Mouse (Mus musculus) midbrain, postnatal 0 days (tissue): ENCODE results near the gene Flnb. TPM values are rescaled to one million over a fixed set of nuclear protein-coding genes. Genes with fewer than 3 reads are reported as not detected.

Source experiments
- ATAC-seq: fragments of 200-750 bp; cut with Nextera tagmentation; 2 replicates; pipeline ENCODE4 v1.8.0; 2017; ENCODE audit warnings: moderate number of reproducible peaks, mild to moderate bottlenecking, moderate TSS enrichment, moderate library complexity; ENCODE audit not compliant: low FRiP score
- DNase-seq: peaks from one replicate; pipeline ENCODE4 v3.0.0-alpha.2; 2015; ENCODE audit warnings: low spot score
- H3K27ac ChIP-seq: fragments of 300-500 bp; sonication (generic); 2 replicates; pipeline ENCODE4 v1.5.1; 2014; ENCODE audit warnings: low read depth, mild to moderate bottlenecking, low read length, mixed read lengths
- H3K27me3 ChIP-seq: fragments of 300-500 bp; sonication (generic); 2 replicates; pipeline ENCODE4 v1.6.1; 2014; ENCODE audit warnings: low read length, control low read depth, mixed read lengths; ENCODE audit not compliant: insufficient read depth
- H3K36me3 ChIP-seq: fragments of 300-500 bp; sonication (generic); 2 replicates; pipeline ENCODE4 v1.6.1; 2014; ENCODE audit warnings: low read length, control low read depth, mixed read lengths; ENCODE audit not compliant: insufficient read depth
- H3K4me1 ChIP-seq: fragments of 300-500 bp; sonication (generic); 2 replicates; pipeline ENCODE4 v1.6.1; 2014; ENCODE audit warnings: mild to moderate bottlenecking, control low read depth, antibody characterized with exemption, low read length, mixed read lengths; ENCODE audit not compliant: insufficient read depth
- H3K4me2 ChIP-seq: fragments of 300-500 bp; sonication (generic); 2 replicates; pipeline ENCODE4 v1.6.1; 2014; ENCODE audit warnings: low read depth, mild to moderate bottlenecking, low read length, mixed read lengths; ENCODE audit not compliant: poor library complexity, severe bottlenecking
- H3K4me3 ChIP-seq: fragments of 300-500 bp; sonication (generic); 2 replicates; pipeline ENCODE4 v1.5.1; 2014; ENCODE audit warnings: low read depth, mild to moderate bottlenecking, low read length, moderate library complexity
- H3K9ac ChIP-seq: fragments of 300-500 bp; sonication (generic); replicated peaks from 2 replicates; pipeline ENCODE4 v1.6.1; 2014; ENCODE audit warnings: mild to moderate bottlenecking, low read length, moderate library complexity, mixed read lengths; ENCODE audit not compliant: poor library complexity, severe bottlenecking
- H3K9me3 ChIP-seq: fragments of 300-500 bp; sonication (generic); 2 replicates; pipeline ENCODE4 v1.6.1; 2016; ENCODE audit warnings: low read length, control low read depth
- CTCF ChIP-seq: IDR thresholded peaks from 2 replicates; pipeline ENCODE4 v1.5.1; 2016; ENCODE audit warnings: antibody characterized with exemption, mild to moderate bottlenecking
- WGBS: fragments of 180-500 bp; shearing (Covaris S2); extraction: QIAGEN DNeasy Blood & Tissue Kit; methylation state at CpG from one replicate; pipeline ENCODE4 v1.1.7; 2014; 5-methylcytosine and 5-hydroxymethylcytosine counted together
- polyA plus RNA-seq: library from polyadenylated mRNA; unstranded; fragments of >200 nt; fragmentation: Nextera tagmentation; extraction: Ambion mirVana; gene quantifications from 2 replicates; pipeline ENCODE4 v1.2.1, GENCODE M21; 2015
- total RNA-seq: library from RNA; depleted of rRNA; stranded (reverse); fragments of >200 nt; gene quantifications from 2 replicates; pipeline ENCODE4 v1.2.3, GENCODE M21; 2014

Flnb gene
- total and polyA plus RNA-seq, 2 experiments from 2014 or later = 3.5 to 23.7 TPM

DNA sequence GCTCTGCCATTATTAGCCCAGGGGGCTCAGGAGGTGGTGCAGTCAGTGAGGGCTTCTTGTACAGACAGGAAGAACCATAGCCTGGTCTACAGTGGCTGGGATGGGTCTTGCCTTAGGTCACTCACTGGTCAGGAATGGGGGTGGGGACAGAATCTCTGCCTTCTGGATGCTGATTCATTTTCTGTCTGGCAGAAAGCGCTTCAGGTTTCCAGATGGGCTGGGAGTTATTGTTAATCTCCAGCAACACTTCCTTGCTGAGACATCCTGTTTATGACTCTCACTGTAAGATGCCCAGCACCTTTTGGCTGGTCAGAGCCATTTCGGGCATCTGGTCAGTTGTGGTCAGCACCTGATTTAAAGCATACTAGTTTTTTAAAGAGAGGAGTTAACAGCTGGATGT is 55.8 kb downstream of the Flnb start:
- WGBS = 89% methylated on average over 2 of the region's 2 CpGs
- Histone ChIP-seq H3K4me3 (no peak overlapping the region), H3K4me2 (no peak overlapping the region), H3K27me3 (no peaks in the 10 kb centered on the region), H3K27ac (no peak overlapping the region), H3K4me1 (no peaks in the 10 kb centered on the region), H3K9ac (no peak overlapping the region), H3K36me3 (peaks cover 18% of the 10 kb centered on the region; the same call in 1 of the 2 replicates), H3K9me3 (no peaks in the 10 kb centered on the region)
- no peak for ATAC-seq
- no peak for TF ChIP-seq CTCF
- DNase-seq = no peak

DNA sequence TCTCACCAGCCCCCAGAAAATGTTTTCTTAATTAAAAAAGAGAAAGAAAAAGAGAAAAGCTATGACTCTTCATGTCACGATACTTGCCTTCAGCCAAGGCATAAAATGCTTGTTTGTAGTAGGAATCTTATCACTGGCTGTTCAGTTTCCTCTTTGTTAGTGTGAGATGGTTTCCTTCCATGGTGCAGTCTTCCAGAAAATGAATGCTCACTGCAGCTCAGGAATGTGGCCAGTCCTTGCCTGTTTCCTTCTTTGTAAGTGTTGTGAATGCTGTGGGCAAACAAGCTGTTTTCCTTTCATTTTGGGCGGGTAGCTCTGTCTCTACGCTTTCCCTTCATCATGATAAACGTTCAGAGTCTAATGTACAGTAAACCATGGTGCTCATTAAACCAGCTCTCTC is 56.7 kb downstream of the Flnb start:
- Histone ChIP-seq H3K4me1 (no peaks in the 10 kb centered on the region), H3K9ac (no peak overlapping the region), H3K36me3 (peaks cover 16% of the 10 kb centered on the region; the same call in 1 of the 2 replicates), H3K27ac (no peak overlapping the region), H3K4me2 (no peak overlapping the region), H3K4me3 (no peak overlapping the region), H3K9me3 (no peaks in the 10 kb centered on the region), H3K27me3 (no peaks in the 10 kb centered on the region)
- TF ChIP-seq CTCF = no peak
- ATAC-seq = no peak
- WGBS = 94% methylated on average over 4 of the region's 4 CpGs
- no peak for DNase-seq

- H3K4me2 ChIP-seq = no peak overlapping the region
- WGBS = 91% methylated on average over 2 of the region's 2 CpGs
- TF ChIP-seq CTCF = no peak
- no peaks in the 10 kb centered on the region for H3K4me1 ChIP-seq
- H3K4me3 ChIP-seq = no peak overlapping the region
- H3K9me3 ChIP-seq = no peaks in the 10 kb centered on the region
- H3K36me3 ChIP-seq = peaks cover 20% of the 10 kb centered on the region
- no peak overlapping the region for H3K9ac ChIP-seq
- ATAC-seq = no peak
- no peak for DNase-seq
- H3K27ac ChIP-seq = no peak overlapping the region
- no peaks in the 10 kb centered on the region for H3K27me3 ChIP-seq
These were observed 60.2 kb downstream of the Flnb start for GRCm38 (mm10) chr14:7877957-7878356.

DNA sequence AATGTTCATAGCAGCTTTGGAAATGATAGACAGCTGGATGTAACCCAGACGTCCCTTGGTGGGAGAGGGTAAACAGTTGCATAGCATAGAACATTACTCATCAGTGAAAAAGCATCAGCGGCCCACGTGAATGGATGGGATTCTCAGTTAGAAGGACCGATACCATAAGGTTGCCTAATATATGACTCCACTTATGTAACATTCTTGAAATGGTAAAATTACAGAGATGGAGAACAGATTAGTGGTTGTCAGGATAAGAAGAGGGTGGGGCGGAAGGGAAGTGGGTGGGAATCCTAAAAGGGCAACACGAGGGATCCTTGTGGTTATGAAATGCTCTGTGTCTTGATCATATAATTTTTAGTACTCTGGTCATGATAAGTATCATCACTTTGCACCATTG is 62.6 kb downstream of the Flnb start:
- no peaks in the 10 kb centered on the region for H3K27me3 ChIP-seq
- no peak overlapping the region for H3K9ac ChIP-seq
- H3K36me3 ChIP-seq = peaks cover 19% of the 10 kb centered on the region
- WGBS = 97% methylated on average over 6 of the region's 6 CpGs
- TF ChIP-seq CTCF = no peak
- no peak overlapping the region for H3K4me2 ChIP-seq
- no peak overlapping the region for H3K27ac ChIP-seq
- no peaks in the 10 kb centered on the region for H3K4me1 ChIP-seq
- no peaks in the 10 kb centered on the region for H3K9me3 ChIP-seq
- H3K4me3 ChIP-seq = no peak overlapping the region
- DNase-seq (no peak), ATAC-seq (no peak)

DNA sequence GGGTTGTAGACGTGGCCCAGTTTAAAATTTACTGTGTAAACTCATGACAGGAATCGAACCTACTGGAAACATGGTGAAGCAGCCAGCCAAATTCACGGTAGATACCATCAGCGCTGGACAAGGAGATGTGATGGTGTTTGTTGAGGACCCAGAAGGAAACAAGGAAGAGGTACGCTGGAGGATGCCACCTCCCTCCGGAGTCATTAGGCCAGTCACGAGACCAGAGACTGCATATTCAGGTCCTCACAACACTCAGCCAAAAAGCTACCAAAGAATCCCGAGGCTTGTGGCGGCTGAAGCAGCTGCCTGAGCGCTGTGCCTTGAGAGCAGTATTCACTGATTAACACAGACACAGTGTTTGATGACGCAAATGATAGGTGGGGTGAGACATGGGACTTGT is 63.8 kb downstream of the Flnb start:
- no peak overlapping the region for H3K4me3 ChIP-seq
- WGBS = 94% methylated on average over 11 of the region's 11 CpGs
- H3K27me3 ChIP-seq = no peaks in the 10 kb centered on the region
- no peak overlapping the region for H3K27ac ChIP-seq
- H3K4me2 ChIP-seq = no peak overlapping the region
- no peak overlapping the region for H3K9ac ChIP-seq
- ATAC-seq = no peak
- DNase-seq = no peak
- H3K4me1 ChIP-seq = no peaks in the 10 kb centered on the region
- no peak for TF ChIP-seq CTCF
- no peaks in the 10 kb centered on the region for H3K9me3 ChIP-seq
- peaks cover 21% of the 10 kb centered on the region for H3K36me3 ChIP-seq

DNA sequence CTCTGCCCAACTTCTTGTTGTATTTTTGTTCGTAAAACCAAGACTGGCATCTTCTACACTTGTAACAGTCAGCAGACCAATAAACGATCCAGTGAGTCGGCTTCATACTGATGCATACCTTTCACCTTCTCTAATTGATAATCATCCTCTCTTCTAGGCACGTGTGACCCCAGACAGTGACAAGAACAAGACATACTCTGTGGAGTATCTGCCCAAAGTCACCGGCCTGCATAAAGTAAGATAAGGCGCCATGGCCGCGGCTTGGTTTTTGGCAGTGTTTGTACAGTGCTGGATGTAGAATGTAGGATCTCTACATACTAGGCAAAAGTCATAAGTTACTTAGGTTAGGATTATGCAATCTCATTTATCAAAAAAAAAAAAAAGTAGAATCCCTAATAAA is 64.3 kb downstream of the Flnb start:
- no peak for TF ChIP-seq CTCF

More for the DNA sequence above, 64.3 kb downstream of the Flnb start:
- no peaks in the 10 kb centered on the region for H3K27me3 ChIP-seq
- H3K9ac ChIP-seq = no peak overlapping the region
- no peak overlapping the region for H3K4me2 ChIP-seq
- WGBS = 98% methylated on average over 8 of the region's 8 CpGs
- peaks cover 25% of the 10 kb centered on the region for H3K36me3 ChIP-seq
- no peak for ATAC-seq
- H3K4me3 ChIP-seq = no peak overlapping the region
- H3K4me1 ChIP-seq = no peaks in the 10 kb centered on the region
- no peaks in the 10 kb centered on the region for H3K9me3 ChIP-seq
- no peak overlapping the region for H3K27ac ChIP-seq
- no peak for DNase-seq
